Mouse (Mus musculus): Measurements from ENCODE around the gene Galnt17.

DNA sequence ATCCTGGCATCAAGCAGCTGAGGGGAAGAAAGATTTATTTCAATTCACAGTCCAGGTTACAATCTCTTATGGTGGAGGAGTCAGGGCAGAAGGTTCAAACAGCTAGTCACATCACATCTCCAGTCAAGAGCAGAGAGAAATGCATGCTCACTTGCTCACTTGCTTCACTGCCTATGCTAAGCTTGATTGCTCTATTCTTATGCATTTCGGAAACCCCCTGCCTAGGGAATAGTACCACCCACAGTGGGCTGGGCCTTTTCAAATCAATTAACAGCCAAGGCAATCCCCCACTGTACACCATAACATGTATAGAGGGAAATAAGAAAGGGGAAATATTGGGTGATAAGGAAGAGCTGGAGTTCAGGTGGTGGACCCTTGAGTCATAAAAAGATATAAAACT is 212.7 kb downstream of the Galnt17 start:
- TF ChIP-seq POLR2A (IDR thresholded peaks at IDR 0.05; ENCODE audit: low read depth, low read length) (no peak), CTCF (IDR thresholded peaks at IDR 0.05; ENCODE audit: extremely low read depth, insufficient read length, insufficient replicate concordance, low read depth, low read length) (no peak)
